Mouse (Mus musculus): Measurements from ENCODE around the gene Megf11. TPM values are rescaled to one million over a fixed set of nuclear protein-coding genes. Genes with fewer than 3 reads are reported as not detected.

The Megf11 gene
- polyA plus RNA-seq, 1 experiment from 2014 or later = 0.51 TPM

Small RNA genes lying within 50 kb of the gene (microRNA-seq; reads per million reads assigned to microRNA genes)
- gene Gm47308 = 0.76 reads per million

Other genes starting within 250 kb of the Megf11 start
- gene Zwilch, start 212.5 kb upstream of the Megf11 start, polyA plus RNA-seq (2015; fragmentation: Nextera tagmentation; extraction: Ambion mirVana) = 13.1 and 13.2 TPM in 2 replicates
- 635 and 656 TPM in 2 replicates for gene Rpl4, start 212.3 kb upstream of the Megf11 start, polyA plus RNA-seq (2015; fragmentation: Nextera tagmentation; extraction: Ambion mirVana)
- gene Snapc5, start 206.4 kb upstream of the Megf11 start, polyA plus RNA-seq (2015; fragmentation: Nextera tagmentation; extraction: Ambion mirVana) = 10.5 and 11.2 TPM in 2 replicates
- 0.44 and 0.64 TPM in 2 replicates for gene Uchl4, start 150.4 kb upstream of the Megf11 start, polyA plus RNA-seq (2015; fragmentation: Nextera tagmentation; extraction: Ambion mirVana)
- 30.1 and 30.9 TPM in 2 replicates for gene Map2k1, start 132.0 kb upstream of the Megf11 start, polyA plus RNA-seq (2015; fragmentation: Nextera tagmentation; extraction: Ambion mirVana)
- gene Tipin, start 104.0 kb upstream of the Megf11 start, polyA plus RNA-seq (2015; fragmentation: Nextera tagmentation; extraction: Ambion mirVana) = 170 and 187 TPM in 2 replicates
- gene Dis3l, start 44.3 kb upstream of the Megf11 start, polyA plus RNA-seq (2015; fragmentation: Nextera tagmentation; extraction: Ambion mirVana) = 8.5 and 8.8 TPM in 2 replicates